Mouse (Mus musculus): Measurements from ENCODE around the gene Pbx1.

- TF ChIP-seq CTCF (IDR thresholded peaks at IDR 0.05; ENCODE audit: extremely low read depth, insufficient read length, insufficient replicate concordance, low read depth, low read length) (no peak), POLR2A (IDR thresholded peaks at IDR 0.05; ENCODE audit: low read depth, low read length) (no peak)
Observed at GRCm38 (mm10) chr1:168417626-168418025, 14.4 kb downstream of the Pbx1 start.

All from small intestine, adult 2 months (tissue).